13 mouse cellular contexts compared by ENCODE assay signal in the genomic region with DNA sequence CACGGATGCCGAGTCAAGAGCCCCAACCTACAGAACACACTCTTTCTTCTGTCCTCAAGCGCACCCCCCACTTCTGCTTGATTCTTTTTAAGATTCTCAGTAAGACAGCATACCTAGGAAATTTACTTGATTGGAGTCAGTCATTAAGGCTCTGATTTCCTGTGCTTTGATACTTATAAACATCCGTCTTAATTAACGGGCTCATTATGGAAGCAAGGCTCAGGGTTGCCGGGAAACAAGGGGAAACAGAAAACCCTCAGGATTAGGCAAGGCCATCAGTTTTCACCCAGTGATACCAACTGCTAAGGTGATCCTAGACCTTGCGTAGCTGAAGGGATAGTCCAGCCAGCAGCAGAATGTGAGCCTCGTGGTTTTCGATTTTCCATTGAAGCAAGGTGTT.
"Had no signal": no experiment of that assay in that cellular context is flagged by ENCODE, and none has a peak within 500 bp of the region (broad histone marks: within the 10 kb centered on the region; RNA-seq: fewer than 3 reads in every experiment).

No protein-coding gene starts in this region.

- H3K9ac ChIP-seq: liver, embryonic 13.5 days; midbrain, embryonic 12.5 days; midbrain, embryonic 15.5 days; neural tube, embryonic 12.5 days; neural tube, embryonic 15.5 days had no signal

- DNase-seq: kidney, postnatal 25 days; layer of hippocampus, adult 9-11 months; liver, embryonic 13.5 days; lung, adult 2 months; thymus, adult 18-20 months; thymus, postnatal 36 days had no signal

- H3K9me3 ChIP-seq: liver, embryonic 13.5 days; midbrain, embryonic 12.5 days; midbrain, embryonic 15.5 days; neural tube, embryonic 12.5 days; neural tube, embryonic 15.5 days had no signal

- H3K4me3 ChIP-seq: layer of hippocampus, adult 2 months; liver, embryonic 13.5 days; midbrain, embryonic 12.5 days; midbrain, embryonic 15.5 days; neural tube, embryonic 12.5 days; neural tube, embryonic 15.5 days had no signal

- H3K36me3 ChIP-seq: liver, embryonic 13.5 days; midbrain, embryonic 12.5 days; midbrain, embryonic 15.5 days; neural tube, embryonic 12.5 days; neural tube, embryonic 15.5 days had no signal

- H3K27me3 ChIP-seq: liver, embryonic 13.5 days; midbrain, embryonic 12.5 days; midbrain, embryonic 15.5 days; neural tube, embryonic 12.5 days; neural tube, embryonic 15.5 days had no signal

- H3K4me2 ChIP-seq: liver, embryonic 13.5 days; midbrain, embryonic 12.5 days; midbrain, embryonic 15.5 days; neural tube, embryonic 12.5 days; neural tube, embryonic 15.5 days had no signal

- H3K27ac ChIP-seq: kidney, postnatal 0 days; layer of hippocampus, adult 2 months; liver, embryonic 13.5 days; macrophage; midbrain, embryonic 12.5 days; midbrain, embryonic 15.5 days; neural tube, embryonic 12.5 days; neural tube, embryonic 15.5 days had no signal

- ATAC-seq: midbrain, embryonic 15.5 days had no signal

- H3K4me1 ChIP-seq: liver, embryonic 13.5 days; midbrain, embryonic 15.5 days; neural tube, embryonic 12.5 days; neural tube, embryonic 15.5 days had no signal
